Mouse (Mus musculus): ENCODE measurements around the gene Gla.

DNA sequence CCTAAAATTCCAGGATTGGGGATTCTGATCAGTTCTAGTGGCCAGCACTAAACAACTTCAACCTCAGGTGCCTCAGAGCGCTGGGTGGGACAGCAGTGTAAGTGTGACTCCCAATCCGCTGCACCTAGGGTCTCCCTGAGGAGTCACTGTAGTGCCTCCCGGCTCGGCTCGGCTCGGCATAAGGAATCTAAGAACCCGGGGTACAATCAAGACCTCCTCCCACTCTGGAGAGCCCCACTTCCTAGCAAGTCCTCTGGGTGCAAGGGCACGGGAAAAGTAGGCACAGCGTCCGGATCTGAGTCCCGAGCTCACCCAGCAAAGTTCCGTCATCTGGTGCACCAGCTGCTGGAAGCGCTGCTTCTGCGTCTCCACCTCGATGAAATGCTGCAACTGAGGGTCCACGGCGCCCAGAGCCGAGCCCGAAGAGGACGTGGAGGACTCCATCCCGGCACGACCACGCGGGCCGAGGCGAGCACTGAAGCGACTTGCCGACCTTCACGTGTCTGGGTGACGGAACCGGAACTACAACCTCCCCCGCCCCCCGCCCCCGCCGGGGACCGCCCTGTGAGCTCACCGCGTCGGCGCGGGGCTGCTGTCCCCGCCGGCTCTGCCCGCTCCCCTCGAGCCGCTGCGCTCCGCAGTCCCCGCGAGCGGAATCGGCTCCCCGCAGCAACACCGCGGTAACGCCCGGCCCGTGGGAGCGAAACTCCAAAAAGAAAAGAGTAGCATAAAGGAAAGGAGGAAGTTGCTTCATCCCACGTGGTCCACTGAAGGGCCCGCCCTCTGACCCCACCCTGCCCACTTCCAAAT is 59.6 kb downstream of the Gla start, which contains the start of gene Timm8a1:
- no peak for TF ChIP-seq CTCF (IDR thresholded peaks at IDR 0.05; ENCODE audit: low read depth)
- TF ChIP-seq EP300 (IDR thresholded peaks at IDR 0.05; ENCODE audit: low read depth) = no peak

Data from liver, postnatal 0 days (tissue).